Mouse (Mus musculus) heart, embryonic 16.5 days (tissue): ENCODE results near the gene Cacna1e. TPM values are rescaled to one million over a fixed set of nuclear protein-coding genes. Genes with fewer than 3 reads are reported as not detected.

Experiments
- ATAC-seq: fragments of 200-750 bp; cut with Nextera tagmentation; replicated peaks from 2 replicates; pipeline ENCODE4 v1.8.0; 2017; ENCODE audit warnings: moderate number of reproducible peaks; ENCODE audit not compliant: insufficient read depth, low FRiP score; ENCODE audit errors: extremely low read depth
- H3K27ac ChIP-seq: fragments of 300-500 bp; sonication (generic); 2 replicates; pipeline ENCODE4 v1.5.1; 2014; ENCODE audit warnings: mild to moderate bottlenecking, low read length, control low read depth, moderate library complexity
- H3K27me3 ChIP-seq: fragments of 300-500 bp; sonication (generic); 2 replicates; pipeline ENCODE4 v1.6.1; 2014; ENCODE audit warnings: low read length, mixed read lengths; ENCODE audit not compliant: control insufficient read depth, insufficient read depth
- H3K36me3 ChIP-seq: fragments of 300-500 bp; sonication (generic); 2 replicates; pipeline ENCODE4 v1.6.1; 2014; ENCODE audit not compliant: control insufficient read depth, insufficient read depth
- H3K4me1 ChIP-seq: fragments of 300-500 bp; sonication (generic); 2 replicates; pipeline ENCODE4 v1.6.1; 2014; ENCODE audit warnings: low read length, mixed read lengths; ENCODE audit not compliant: control insufficient read depth, insufficient read depth
- H3K4me2 ChIP-seq: fragments of 300-500 bp; sonication (generic); 2 replicates; pipeline ENCODE4 v1.6.1; 2014; ENCODE audit warnings: low read depth, mild to moderate bottlenecking, control low read depth, low read length
- H3K4me3 ChIP-seq: fragments of 300-500 bp; sonication (generic); 2 replicates; pipeline ENCODE4 v1.5.1; 2014; ENCODE audit warnings: mild to moderate bottlenecking, control low read depth, low read length
- H3K9ac ChIP-seq: fragments of 300-500 bp; sonication (generic); 2 replicates; pipeline ENCODE4 v1.6.1; 2014; ENCODE audit warnings: low read length, control low read depth
- H3K9me3 ChIP-seq: fragments of 300-500 bp; sonication (generic); replicated peaks from 2 replicates; pipeline ENCODE4 v1.6.1; 2016; ENCODE audit warnings: low read length; ENCODE audit not compliant: control insufficient read depth
- WGBS: fragments of 180-500 bp; shearing (Covaris S2); extraction: QIAGEN DNeasy Blood & Tissue Kit; methylation state at CpG from one replicate; pipeline ENCODE4 v1.1.7; 2014; 5-methylcytosine and 5-hydroxymethylcytosine counted together
- polyA plus RNA-seq: library from polyadenylated mRNA; unstranded; fragments of >200 nt; fragmentation: Nextera tagmentation; extraction: Ambion mirVana; gene quantifications from 2 replicates; pipeline ENCODE4 v1.2.1, GENCODE M21; 2015

Gene Cacna1e
- polyA plus RNA-seq, 1 experiment from 2014 or later: 0.13 TPM

- Histone ChIP-seq H3K9me3 (no peaks in the 10 kb centered on the region), H3K27ac (no peak overlapping the region), H3K9ac (no peak overlapping the region), H3K27me3 (peaks cover 10% of the 10 kb centered on the region), H3K4me2 (no peak overlapping the region), H3K36me3 (no peaks in the 10 kb centered on the region), H3K4me1 (peaks cover 8% of the 10 kb centered on the region; the same call in 1 of the 2 replicates), H3K4me3 (no peak overlapping the region)
- no peak for ATAC-seq
- 66% methylated on average over 1 of the region's 1 CpGs for WGBS
Observed at GRCm38 (mm10) chr1:154783521-154783920, 100.8 kb downstream of the Cacna1e start.

GRCm38 (mm10) chr1:154779908-154780514, 104.3 kb downstream of the Cacna1e start:
- H3K27ac ChIP-seq: no peak overlapping the region
- ATAC-seq: no peak
- H3K9me3 ChIP-seq: no peaks in the 10 kb centered on the region
- peaks cover 5% of the 10 kb centered on the region; the same call in 1 of the 2 replicates for H3K27me3 ChIP-seq
- no peaks in the 10 kb centered on the region for H3K36me3 ChIP-seq
- 57% methylated on average over 11 of the region's 11 CpGs for WGBS
- H3K4me2 ChIP-seq: no peak overlapping the region
- H3K9ac ChIP-seq: no peak overlapping the region
- H3K4me1 ChIP-seq: 0 out of 2 replicates have a peak, but pooled peaks cover 2% of the 10 kb centered on the region
- no peak overlapping the region for H3K4me3 ChIP-seq

- Histone ChIP-seq H3K9me3 (no peaks in the 10 kb centered on the region), H3K9ac (no peak overlapping the region), H3K27me3 (no peaks in the 10 kb centered on the region), H3K4me2 (no peak overlapping the region), H3K36me3 (no peaks in the 10 kb centered on the region), H3K4me1 (no peaks in the 10 kb centered on the region), H3K4me3 (no peak overlapping the region), H3K27ac (no peak overlapping the region)
- whole genome bisulfite sequencing: 58% methylated on average over 4 of the region's 4 CpGs
- no peak for ATAC-seq
Observed at GRCm38 (mm10) chr1:154776344-154776743, 108.0 kb downstream of the Cacna1e start.

- no peaks in the 10 kb centered on the region for H3K9me3 ChIP-seq
- no peak overlapping the region for H3K27ac ChIP-seq
- no peaks in the 10 kb centered on the region for H3K27me3 ChIP-seq
- H3K4me2 ChIP-seq: no peak overlapping the region
- H3K36me3 ChIP-seq: no peaks in the 10 kb centered on the region
- no peaks in the 10 kb centered on the region for H3K4me1 ChIP-seq
- no peak overlapping the region for H3K4me3 ChIP-seq
- no peak overlapping the region for H3K9ac ChIP-seq
- no peak for ATAC-seq
- WGBS: 90% methylated on average over 3 of the region's 3 CpGs
Observed at GRCm38 (mm10) chr1:154774468-154774867, 109.8 kb downstream of the Cacna1e start.

- Histone ChIP-seq H3K27me3 (no peaks in the 10 kb centered on the region), H3K36me3 (no peaks in the 10 kb centered on the region), H3K9me3 (no peaks in the 10 kb centered on the region), H3K4me3 (no peak overlapping the region), H3K4me2 (no peak overlapping the region), H3K4me1 (no peaks in the 10 kb centered on the region), H3K27ac (no peak overlapping the region), H3K9ac (no peak overlapping the region)
- ATAC-seq: no peak
Observed at GRCm38 (mm10) chr1:154771111-154771510, 113.2 kb downstream of the Cacna1e start.

GRCm38 (mm10) chr1:154770542-154770941, 113.8 kb downstream of the Cacna1e start:
- no peaks in the 10 kb centered on the region for H3K36me3 ChIP-seq
- no peak overlapping the region for H3K27ac ChIP-seq
- no peaks in the 10 kb centered on the region for H3K4me1 ChIP-seq
- H3K9me3 ChIP-seq: no peaks in the 10 kb centered on the region
- H3K9ac ChIP-seq: no peak overlapping the region
- 59% methylated on average over 3 of the region's 3 CpGs for WGBS
- no peaks in the 10 kb centered on the region for H3K27me3 ChIP-seq
- H3K4me3 ChIP-seq: no peak overlapping the region
- ATAC-seq: no peak
- no peak overlapping the region for H3K4me2 ChIP-seq

GRCm38 (mm10) chr1:154763132-154763531, 121.2 kb downstream of the Cacna1e start:
- WGBS: 73% methylated on average over 4 of the region's 4 CpGs
- H3K27ac ChIP-seq: no peak overlapping the region

GRCm38 (mm10) chr1:154752081-154752480, 132.2 kb downstream of the Cacna1e start:
- H3K27me3 ChIP-seq: no peaks in the 10 kb centered on the region
- 50% methylated on average over 2 of the region's 2 CpGs for WGBS
- H3K27ac ChIP-seq: no peak overlapping the region
- H3K36me3 ChIP-seq: no peaks in the 10 kb centered on the region
- H3K9me3 ChIP-seq: no peaks in the 10 kb centered on the region
- no peaks in the 10 kb centered on the region for H3K4me1 ChIP-seq
- H3K4me3 ChIP-seq: no peak overlapping the region
- ATAC-seq: no peak
- no peak overlapping the region for H3K4me2 ChIP-seq
- H3K9ac ChIP-seq: no peak overlapping the region

More at GRCm38 (mm10) chr1:154763132-154763531, 121.2 kb downstream of the Cacna1e start:
- Histone ChIP-seq H3K27me3 (no peaks in the 10 kb centered on the region), H3K36me3 (no peaks in the 10 kb centered on the region), H3K4me1 (no peaks in the 10 kb centered on the region), H3K9me3 (no peaks in the 10 kb centered on the region), H3K4me3 (no peak overlapping the region), H3K4me2 (no peak overlapping the region), H3K9ac (no peak overlapping the region)
- ATAC-seq: no peak

- no peak overlapping the region for H3K4me3 ChIP-seq
- H3K9ac ChIP-seq: no peak overlapping the region
- no peak overlapping the region for H3K4me2 ChIP-seq
- H3K9me3 ChIP-seq: no peaks in the 10 kb centered on the region
- no peaks in the 10 kb centered on the region for H3K4me1 ChIP-seq
- WGBS: 76% methylated on average over 3 of the region's 3 CpGs
- ATAC-seq: no peak
- no peak overlapping the region for H3K27ac ChIP-seq
- H3K27me3 ChIP-seq: no peaks in the 10 kb centered on the region
- H3K36me3 ChIP-seq: no peaks in the 10 kb centered on the region
Observed at GRCm38 (mm10) chr1:154748531-154748930, 135.8 kb downstream of the Cacna1e start.
